Mouse (Mus musculus) ovary, postnatal 14 days (tissue): ENCODE measurements around the gene Ldlr.
"Not testable (repeated sequence)": the region's sequence is repeated elsewhere in the genome, so short reads cannot be mapped to it uniquely, and the experiment has no call there.

Source experiments
- DNase-seq: peaks from one replicate; pipeline ENCODE4 v3.0.0; 2022; ENCODE audit warnings: low spot score

Gene Ldlr

DNA sequence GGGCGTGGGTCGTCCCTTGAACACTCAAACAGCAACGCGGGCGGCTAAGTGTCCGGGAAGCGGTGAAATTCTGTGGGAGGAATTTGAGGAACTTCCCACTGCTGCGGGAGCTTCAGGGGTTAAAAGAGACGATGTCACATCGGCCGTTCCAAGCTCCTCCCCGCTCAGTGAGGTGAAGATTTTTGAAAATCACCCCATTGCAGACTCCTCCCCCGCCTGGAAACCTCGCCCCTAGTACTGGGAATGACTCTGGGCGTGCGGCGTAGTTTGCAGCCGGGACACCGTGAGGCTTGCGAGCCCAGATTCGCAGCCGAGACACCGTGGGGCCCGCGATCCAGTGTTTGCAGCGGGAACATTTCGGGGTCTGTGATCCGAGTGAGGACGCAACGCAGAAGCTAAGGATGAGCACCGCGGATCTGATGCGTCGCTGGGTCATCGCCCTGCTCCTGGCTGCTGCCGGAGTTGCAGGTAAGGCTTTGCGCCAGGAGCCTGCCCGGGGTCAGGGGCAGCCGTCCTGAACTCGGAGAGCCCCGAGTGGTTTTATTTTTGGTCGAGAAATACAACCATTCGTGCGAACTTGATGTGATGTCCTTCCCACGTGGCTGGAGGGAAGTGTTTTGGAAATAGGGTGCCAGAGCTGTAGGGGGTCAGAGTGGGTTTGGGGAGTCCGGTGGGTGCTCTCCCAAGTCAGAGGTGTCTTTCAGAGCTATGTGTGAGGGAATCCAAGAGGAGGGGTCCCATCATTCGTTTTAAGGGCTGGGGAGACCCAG is at the start of gene Ldlr:
Gene Ldlr, plus strand, starts transcription at position 107 of the 770 bp plus-strand sequence.
- peak; percentile 70 for DNase-seq

DNA sequence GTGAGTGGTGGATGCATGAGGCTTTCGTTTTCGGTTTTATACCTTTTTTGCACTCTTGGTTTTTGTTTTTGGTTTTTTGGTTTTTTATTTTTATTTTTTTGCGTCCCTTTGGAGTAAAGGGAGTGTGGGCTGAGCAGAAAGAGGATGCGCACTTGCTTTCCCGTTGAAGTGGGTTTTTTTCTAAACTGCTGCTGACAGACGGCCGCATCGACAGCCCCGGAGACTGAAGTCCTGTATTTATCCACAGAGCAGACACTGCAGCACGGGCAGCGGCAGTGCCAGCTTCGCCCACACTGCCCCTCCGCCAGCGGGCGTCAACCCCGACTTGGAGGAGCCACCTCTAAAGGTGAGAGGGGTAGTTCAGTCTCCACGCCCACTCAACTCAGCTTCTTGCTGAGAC is 45.6 kb upstream of the Ldlr start:
- DNase-seq, result no peak

- no peak for DNase-seq
Measured at GRCm38 (mm10) chr9:21680448-21680847, 42.8 kb upstream of the Ldlr start.

DNA sequence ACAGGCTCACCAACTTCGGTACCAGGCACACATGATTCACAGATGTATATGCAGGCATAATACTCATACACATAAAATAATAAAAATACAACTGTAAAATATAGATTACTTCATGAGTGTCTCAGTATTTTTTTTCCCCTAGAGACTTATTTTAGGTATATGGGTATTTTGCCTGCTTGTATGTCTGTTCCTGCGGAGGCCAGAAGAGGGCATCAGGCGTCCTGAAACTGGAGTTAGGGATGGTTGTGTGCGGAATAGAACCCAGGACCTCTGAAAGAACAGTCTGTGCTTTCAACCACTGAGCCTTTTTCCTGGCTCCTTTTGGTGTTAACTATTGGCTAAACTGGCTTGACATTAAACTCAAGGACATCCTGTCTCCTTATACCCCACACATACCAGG is 40.5 kb upstream of the Ldlr start:
- no peak for DNase-seq

GRCm38 (mm10) chr9:21683897-21684296 is 39.4 kb upstream of the Ldlr start:
- no peak for DNase-seq

DNA sequence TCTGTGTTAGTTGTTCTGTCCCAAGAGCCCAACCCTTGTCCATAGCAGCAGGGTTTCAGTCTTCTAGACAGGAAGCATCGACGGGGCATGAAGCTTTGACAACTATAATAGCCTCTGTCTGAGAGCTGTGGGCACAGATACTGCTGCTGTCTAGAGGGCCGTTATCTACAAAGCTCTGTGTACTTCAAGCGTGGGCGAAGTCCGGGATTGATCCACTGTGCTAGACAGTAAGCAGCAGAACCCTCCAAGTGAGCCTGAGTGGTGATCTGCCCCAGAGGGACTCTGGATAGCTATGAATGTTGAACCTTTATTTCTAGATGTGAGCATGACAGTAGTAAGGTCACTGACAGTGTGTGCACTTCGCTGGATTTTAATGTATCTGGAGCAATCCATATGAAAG is 34.7 kb upstream of the Ldlr start:
- DNase-seq, result no peak

DNA sequence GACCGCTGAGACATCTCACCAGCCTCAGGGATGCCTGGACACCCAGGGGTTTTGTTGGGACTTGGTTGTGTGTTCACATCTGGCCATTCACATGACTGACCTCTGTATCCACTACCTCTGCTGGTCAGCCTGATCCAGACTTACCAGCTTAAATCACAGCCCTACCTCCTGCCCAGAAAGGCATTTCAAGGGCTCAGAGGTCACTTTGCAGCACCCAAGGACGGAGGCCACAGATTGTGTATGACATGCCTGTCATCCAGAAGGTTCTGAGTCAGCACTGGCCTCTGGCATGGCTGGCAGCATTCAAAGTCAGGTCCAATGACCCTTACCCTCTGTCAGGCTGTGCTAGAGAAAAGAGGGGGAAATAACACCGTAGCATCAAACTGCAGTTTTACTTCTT is 33.3 kb upstream of the Ldlr start:
- DNase-seq, result no peak

- DNase-seq, result peak; percentile 20
Measured at GRCm38 (mm10) chr9:21691862-21692261, 31.4 kb upstream of the Ldlr start.

DNA sequence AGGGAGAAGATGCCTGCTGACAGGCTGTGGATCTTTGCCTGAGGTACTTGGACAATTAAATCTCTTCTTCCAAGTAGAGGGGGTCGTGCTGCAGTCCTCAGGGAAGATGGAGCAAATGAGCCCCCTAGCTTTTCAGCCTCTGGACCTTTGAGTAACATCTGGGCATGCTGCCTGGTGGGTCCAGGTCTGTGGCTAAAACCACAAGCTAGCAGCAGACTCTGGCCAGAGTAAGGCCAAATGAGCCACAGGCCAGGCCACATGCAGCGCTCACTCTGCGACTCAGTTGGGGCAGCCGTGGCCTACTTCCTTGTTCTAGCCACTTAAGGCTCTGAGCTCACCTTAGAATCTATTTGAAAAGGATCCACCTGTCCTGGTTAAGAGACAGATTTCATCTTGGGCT is 30.8 kb upstream of the Ldlr start:
- DNase-seq, result no peak

DNA sequence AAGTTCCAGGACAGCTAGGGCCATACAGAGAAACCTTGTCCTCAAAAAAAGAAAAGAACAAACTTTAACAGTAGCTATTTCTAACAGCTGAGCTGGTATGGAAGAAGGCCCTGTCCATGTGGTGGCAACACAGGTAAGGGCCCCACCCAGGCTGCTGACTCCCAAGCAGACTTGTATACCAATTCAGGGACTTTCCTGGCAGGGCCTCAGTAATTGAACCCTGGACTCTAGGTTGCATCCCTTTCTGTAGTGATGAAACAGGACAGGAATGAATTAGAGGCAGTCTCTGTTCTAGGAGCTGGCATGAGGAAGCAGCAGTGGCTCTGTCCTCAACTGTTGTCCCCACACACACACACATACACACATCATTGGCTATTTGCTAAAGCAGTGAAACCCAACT is 29.2 kb upstream of the Ldlr start:
- no peak for DNase-seq

GRCm38 (mm10) chr9:21695229-21695792 is 28.0 kb upstream of the Ldlr start:
- no peak for DNase-seq

DNA sequence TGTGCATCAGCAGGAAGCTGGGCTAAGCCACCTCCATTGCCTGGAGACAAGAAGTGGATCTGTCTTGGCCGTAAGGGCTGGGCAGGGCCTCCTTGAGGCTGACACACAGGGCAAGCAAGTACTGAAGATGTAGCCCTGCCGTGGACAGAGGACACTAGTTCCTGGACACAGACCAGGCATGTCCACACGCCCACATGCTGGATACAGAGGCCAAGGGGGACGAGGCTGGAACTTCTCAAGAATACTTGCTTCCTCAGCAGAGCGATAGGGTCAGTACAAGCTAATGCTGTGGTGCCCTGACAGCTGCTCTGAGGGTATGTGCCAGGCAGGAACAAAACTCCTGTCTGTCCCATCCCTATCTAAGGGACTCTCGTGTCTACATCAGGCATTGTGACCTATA is 26.2 kb upstream of the Ldlr start:
- no peak for DNase-seq

GRCm38 (mm10) chr9:21699280-21699679 is 24.0 kb upstream of the Ldlr start:
- not testable (repeated sequence) for DNase-seq

DNA sequence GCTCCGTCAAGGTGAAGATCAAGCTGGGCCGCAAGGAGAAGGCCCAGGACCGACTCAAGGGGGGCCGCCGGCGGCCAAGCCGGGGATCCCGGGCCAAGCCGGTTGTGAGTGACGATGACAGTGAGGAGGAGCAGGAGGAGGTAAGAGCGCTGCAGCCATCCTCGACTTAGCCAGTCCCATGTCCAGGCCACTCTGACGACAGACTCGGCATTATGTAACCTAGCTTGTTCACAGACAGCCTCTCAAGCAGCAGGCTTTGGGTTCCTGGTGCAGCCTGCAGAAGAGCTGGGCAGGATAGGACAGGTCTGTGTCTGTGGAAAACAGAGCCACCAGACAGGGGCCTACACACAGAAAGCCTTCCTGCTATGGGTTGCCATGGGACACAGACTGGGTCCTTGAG is 22.2 kb upstream of the Ldlr start:
- DNase-seq, result no peak

DNA sequence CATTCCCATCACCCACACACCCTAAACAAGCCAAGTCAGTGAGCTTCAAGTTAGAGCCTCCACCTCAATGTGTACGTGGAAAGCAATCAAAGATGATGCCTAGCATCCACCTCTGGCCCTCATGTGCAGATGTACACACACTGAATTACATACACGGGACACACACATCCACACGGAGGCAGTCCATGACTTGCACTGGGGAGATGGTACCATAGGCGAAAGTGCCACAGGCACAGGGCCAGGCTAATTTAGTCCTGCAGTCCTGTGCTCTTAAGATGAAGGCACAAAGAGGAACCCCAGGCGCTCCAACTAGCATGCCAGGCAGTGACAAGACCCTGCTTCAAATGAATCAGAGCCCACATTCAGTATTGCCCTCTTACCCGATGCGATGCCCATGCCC is 19.8 kb upstream of the Ldlr start:
- no peak for DNase-seq

GRCm38 (mm10) chr9:21706085-21706484 is 17.2 kb upstream of the Ldlr start:
- DNase-seq, result no peak

DNA sequence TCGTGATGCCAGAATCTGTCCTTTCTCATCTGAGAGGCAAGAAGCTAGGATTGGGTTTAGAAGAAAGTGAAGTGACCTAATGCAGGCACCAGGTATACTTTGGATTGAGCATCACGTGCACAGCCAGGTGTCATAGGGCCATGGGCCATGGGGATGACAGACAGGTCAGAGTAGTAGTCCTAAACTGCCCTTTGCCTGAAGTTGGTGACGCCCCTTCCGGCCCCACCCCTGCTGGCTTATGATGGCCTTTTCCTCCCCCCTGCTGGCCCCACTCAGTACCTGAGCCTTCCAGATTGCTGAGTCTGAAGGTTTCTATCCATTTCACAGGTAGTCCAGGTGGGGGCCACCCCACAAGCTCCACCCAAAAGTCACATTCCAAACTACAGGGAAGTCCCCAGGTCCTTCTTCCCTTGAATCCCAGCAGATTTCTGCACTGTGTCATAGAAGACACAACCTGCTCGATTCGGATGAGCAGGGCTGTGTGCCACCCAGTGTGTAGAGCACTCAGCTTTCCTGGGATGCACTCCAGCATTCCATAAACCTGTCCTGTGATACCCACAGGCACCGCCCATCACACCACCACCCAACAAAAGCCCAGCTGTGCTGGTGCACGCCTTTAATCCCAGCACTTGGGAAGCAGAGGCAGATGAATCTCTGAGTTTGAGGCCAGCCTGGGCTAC is 16.6 kb upstream of the Ldlr start:
- no peak for DNase-seq

GRCm38 (mm10) chr9:21709340-21709739 is 13.9 kb upstream of the Ldlr start:
- DNase-seq, result no peak

DNA sequence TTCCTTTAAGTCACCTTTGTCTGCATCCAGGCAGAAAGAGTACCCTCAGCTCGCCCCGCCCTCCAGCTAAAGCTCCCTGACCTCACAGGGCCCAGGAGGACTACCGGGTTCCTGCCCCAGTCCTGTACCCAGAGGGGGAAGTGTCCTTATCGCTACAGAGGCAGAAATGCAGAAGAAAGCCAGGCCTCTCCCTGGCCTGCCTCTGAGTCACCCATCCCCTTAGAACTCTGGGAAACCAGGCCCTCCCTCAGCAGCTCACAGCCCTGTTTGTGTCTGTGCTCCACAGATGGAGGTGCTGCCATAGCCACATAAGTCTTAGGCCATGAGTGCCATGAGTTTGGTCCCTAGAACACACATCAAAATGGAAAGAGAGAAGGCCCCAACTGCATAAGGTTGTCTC is 8.0 kb upstream of the Ldlr start:
- DNase-seq, result no peak

- DNase-seq, result no peak
Measured at GRCm38 (mm10) chr9:21717015-21717414, 6.3 kb upstream of the Ldlr start.

DNA sequence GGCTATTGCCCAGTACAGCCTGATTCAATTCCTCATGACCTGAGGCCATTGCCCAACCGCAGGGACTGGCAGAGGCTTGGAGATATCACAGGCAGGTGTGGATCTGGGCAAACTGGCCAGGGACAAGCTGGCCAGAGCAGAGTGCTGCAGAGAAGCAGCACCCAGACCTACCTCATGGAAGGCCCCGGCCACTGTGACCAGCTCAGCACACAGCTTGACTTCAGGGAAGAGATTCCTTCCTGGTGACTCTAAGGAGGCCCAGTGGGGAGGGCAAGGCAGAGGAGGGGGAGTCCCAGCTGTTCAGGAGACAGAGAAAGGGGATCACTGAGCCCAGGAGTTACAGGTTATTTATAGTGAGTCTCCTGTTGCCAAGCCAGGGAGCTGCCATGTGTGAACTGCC is 2.2 kb upstream of the Ldlr start:
- DNase-seq, result no peak

GRCm38 (mm10) chr9:21724147-21724536 is 859 bp downstream of the Ldlr start:
- peak; percentile 81 for DNase-seq
